Mouse (Mus musculus): ENCODE results near the gene P3h4.
"Not testable (repeated sequence)": the region's sequence is repeated elsewhere in the genome, so short reads cannot be mapped to it uniquely, and the experiment has no call there.

P3h4 gene

DNA sequence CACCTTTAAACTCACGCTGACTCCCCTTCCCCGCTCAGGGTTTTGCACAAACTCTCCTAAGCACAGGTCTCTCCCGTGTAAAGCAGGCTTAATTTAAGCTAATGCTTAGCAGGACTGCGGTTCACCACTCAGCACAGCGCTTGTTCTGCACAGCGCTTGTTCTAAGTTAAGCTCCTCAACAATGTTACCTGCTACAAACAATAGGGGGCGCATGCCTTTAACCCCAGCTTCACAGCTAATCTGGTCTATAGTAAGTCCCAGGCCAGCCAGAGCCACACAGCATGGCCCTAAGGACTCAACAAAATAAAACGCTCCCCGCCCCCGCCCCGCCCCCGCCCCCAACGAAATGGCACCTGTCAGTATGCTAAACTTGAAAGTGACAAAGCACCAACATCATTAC lies 53.6 kb downstream of the P3h4 start:
- DNase-seq (ENCODE audit: low spot score), result not testable (repeated sequence)

DNA sequence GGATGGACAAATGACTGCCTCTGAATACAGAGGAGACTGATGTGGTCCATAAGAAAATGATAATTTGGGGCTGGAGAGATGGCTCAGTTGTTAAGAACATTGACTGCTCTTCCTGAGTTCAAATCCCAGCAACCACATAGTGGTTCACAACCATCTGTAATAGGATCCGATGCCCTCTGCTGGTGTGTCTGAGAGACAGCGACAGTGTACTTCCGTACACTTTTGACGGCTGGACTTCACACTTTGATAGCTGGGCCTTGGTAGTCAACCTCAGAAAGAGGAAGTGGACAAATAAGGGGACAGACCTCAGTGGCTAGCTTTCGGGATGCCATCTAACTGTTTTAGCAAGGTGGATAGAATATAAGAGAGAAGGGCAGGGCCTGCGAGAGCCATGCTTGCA lies 54.5 kb downstream of the P3h4 start:
- DNase-seq (ENCODE audit: low spot score), result no peak
